Mouse (Mus musculus): ENCODE measurements around the gene Cyp3a57.
A peak's percentile ranks its signal among the peaks of the same experiment; 100 is the strongest.
"Not testable (repeated sequence)": the region's sequence is repeated elsewhere in the genome, so short reads cannot be mapped to it uniquely, and the experiment has no call there.

Cyp3a57 gene

GRCm38 (mm10) chr5:145344941-145345340 is at the start of gene Cyp3a57:
Cyp3a57 (plus strand) TSS chr5:145345279.
- DNase-seq = peak; percentile 2

- no peak for DNase-seq
Measured at GRCm38 (mm10) chr5:145300469-145300868, 44.6 kb upstream of the Cyp3a57 start.

- DNase-seq = not testable (repeated sequence)
Measured at GRCm38 (mm10) chr5:145301796-145302195, 43.3 kb upstream of the Cyp3a57 start.

- DNase-seq = no peak
Measured at GRCm38 (mm10) chr5:145302424-145302823, 42.7 kb upstream of the Cyp3a57 start.

GRCm38 (mm10) chr5:145306953-145307352 is 38.1 kb upstream of the Cyp3a57 start:
- DNase-seq = not testable (repeated sequence)

- DNase-seq = not testable (repeated sequence)
Measured at GRCm38 (mm10) chr5:145307811-145308210, 37.3 kb upstream of the Cyp3a57 start.

GRCm38 (mm10) chr5:145313845-145314244 is 31.2 kb upstream of the Cyp3a57 start:
- DNase-seq = no peak

- no peak for DNase-seq
Measured at GRCm38 (mm10) chr5:145317141-145317540, 27.9 kb upstream of the Cyp3a57 start.

GRCm38 (mm10) chr5:145338756-145339155 is 6.3 kb upstream of the Cyp3a57 start:
- DNase-seq = not testable (repeated sequence)

- no peak for DNase-seq
Measured at GRCm38 (mm10) chr5:145349697-145350096, 4.6 kb downstream of the Cyp3a57 start.

- DNase-seq = no peak
Measured at GRCm38 (mm10) chr5:145353081-145353480, 8.0 kb downstream of the Cyp3a57 start.

GRCm38 (mm10) chr5:145415416-145415815 is 70.3 kb downstream of the Cyp3a57 start:
- DNase-seq = not testable (repeated sequence)

- no peak for DNase-seq
Measured at GRCm38 (mm10) chr5:145422287-145422686, 77.2 kb downstream of the Cyp3a57 start.

- DNase-seq = no peak
Measured at GRCm38 (mm10) chr5:145431004-145431403, 85.9 kb downstream of the Cyp3a57 start.

GRCm38 (mm10) chr5:145433688-145434087 is 88.6 kb downstream of the Cyp3a57 start:
- DNase-seq = no peak
